ENCODE assay signal across 9 mouse cellular contexts in the genomic region with DNA sequence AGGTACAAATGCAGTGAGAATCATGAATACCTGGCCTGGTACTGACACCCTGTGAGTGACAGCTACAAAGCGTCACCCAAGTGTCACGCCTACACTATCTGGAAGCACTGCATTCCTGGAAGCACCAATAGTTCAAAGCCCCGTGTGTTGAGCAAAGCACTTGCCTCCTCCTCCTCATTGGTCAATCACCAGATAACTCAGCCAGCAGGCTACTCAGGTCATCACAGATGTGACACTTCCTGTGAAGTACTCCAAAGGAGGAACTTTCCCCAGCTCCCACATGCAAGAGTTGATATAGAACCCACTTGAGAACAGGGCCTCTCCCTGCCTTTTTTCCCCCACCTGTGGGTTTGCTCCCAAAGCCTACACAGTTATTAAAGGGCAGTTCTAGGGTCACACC. TPM values are rescaled to one million over a fixed set of nuclear protein-coding genes. Genes with fewer than 3 reads are reported as not detected.
A peak's percentile ranks its signal among the peaks of the same experiment; 100 is the strongest.
DNase-seq lines count a peak whose midpoint lies in the region; ATAC-seq and TF ChIP-seq lines count a peak whose summit lies in the region.
"Had no signal": no experiment of that assay in that cellular context is flagged by ENCODE, and none has a peak within 500 bp of the region (broad histone marks: within the 10 kb centered on the region; RNA-seq: fewer than 3 reads in every experiment).

No protein-coding gene starts in this region.

- H3K4me1 ChIP-seq in lung, postnatal 0 days (ENCODE audit: insufficient read depth, low read depth, low read length): peaks cover 8% of the 10 kb centered on the region; the same call in 1 of the 2 replicates
- peaks cover 9% of the 10 kb centered on the region for H3K4me1 ChIP-seq in lung, adult 2 months (ENCODE audit: control insufficient read depth, insufficient read depth, low read length)
- H3K4me1 ChIP-seq in hindbrain, embryonic 10.5 days (replicated peaks): peaks cover 29% of the 10 kb centered on the region
- H3K4me1 ChIP-seq in liver, postnatal 0 days (ENCODE audit: insufficient read depth): peaks cover 26% of the 10 kb centered on the region

- H3K4me2 ChIP-seq in lung, postnatal 0 days (replicated peaks; ENCODE audit: low read depth, low read length): peak overlapping the region; percentile 80; the same call in 1 of the 2 replicates
- H3K4me2 ChIP-seq in liver, postnatal 0 days (ENCODE audit: low read depth, low read length): peak overlapping the region; percentile 90

- H3K27ac ChIP-seq in lung, postnatal 0 days (ENCODE audit: low read length): 0 out of 2 replicates have a peak overlapping the region, but pooled peaks have one; percentile 0
- H3K27ac ChIP-seq in hindbrain, embryonic 10.5 days: peak overlapping the region; percentile 97; the same call in 1 of the 2 replicates
- peak overlapping the region; percentile 86 for H3K27ac ChIP-seq in liver, postnatal 0 days (ENCODE audit: low read depth)

- no peak for TF ChIP-seq POLR2A in lung, adult 2 months (IDR thresholded peaks at IDR 0.05; ENCODE audit: borderline replicate concordance, extremely low read depth, low read depth, low read length)

- no peak for ATAC-seq in lung, postnatal 0 days
- ATAC-seq in liver, postnatal 0 days: no peak
- ATAC-seq: inflammation-experienced regulatory T-cells, adult 6 months had no signal

- peak overlapping the region; percentile 87; the same call in 1 of the 2 replicates for H3K4me3 ChIP-seq in lung, postnatal 0 days (ENCODE audit: low read depth, low read length)
- no peak overlapping the region for H3K4me3 ChIP-seq in lung, adult 2 months (replicated peaks; ENCODE audit: extremely low read depth, low read depth, low read length)
- H3K4me3 ChIP-seq in hindbrain, embryonic 10.5 days: peak overlapping the region; percentile 100
- H3K4me3 ChIP-seq in liver, postnatal 0 days (ENCODE audit: low read depth, low read length): peak overlapping the region; percentile 93

- H3K27me3 ChIP-seq in lung, postnatal 0 days (replicated peaks; ENCODE audit: insufficient read depth, low read length): no peaks in the 10 kb centered on the region
- H3K27me3 ChIP-seq in hindbrain, embryonic 10.5 days (ENCODE audit: insufficient read depth, poor library complexity, severe bottlenecking): no peaks in the 10 kb centered on the region
- no peaks in the 10 kb centered on the region for H3K27me3 ChIP-seq in liver, postnatal 0 days (ENCODE audit: insufficient read depth, low read length)

- no peak for TF ChIP-seq CTCF in lung, postnatal 0 days (IDR thresholded peaks at IDR 0.05)
- no peak for TF ChIP-seq CTCF in lung, adult 2 months (IDR thresholded peaks at IDR 0.05; ENCODE audit: insufficient read depth, low read length)
- TF ChIP-seq CTCF in liver, postnatal 0 days (IDR thresholded peaks at IDR 0.05; ENCODE audit: low read depth): no peak

- no peak overlapping the region for H3K9ac ChIP-seq in lung, postnatal 0 days (replicated peaks; ENCODE audit: low read depth)
- H3K9ac ChIP-seq in liver, postnatal 0 days (replicated peaks): peak overlapping the region; percentile 93

- peaks cover 31% of the 10 kb centered on the region for H3K36me3 ChIP-seq in lung, postnatal 0 days (ENCODE audit: insufficient read depth, low read length)
- peaks cover 55% of the 10 kb centered on the region for H3K36me3 ChIP-seq in hindbrain, embryonic 10.5 days
- H3K36me3 ChIP-seq in liver, postnatal 0 days (replicated peaks; ENCODE audit: insufficient read depth, low read length): peaks cover 42% of the 10 kb centered on the region

- no peaks in the 10 kb centered on the region for H3K9me3 ChIP-seq in lung, postnatal 0 days (ENCODE audit: low read length)
- H3K9me3 ChIP-seq in hindbrain, embryonic 10.5 days: no peaks in the 10 kb centered on the region
- H3K9me3 ChIP-seq in liver, postnatal 0 days (ENCODE audit: low read length): no peaks in the 10 kb centered on the region

- WGBS in lung, postnatal 0 days: 49% methylated on average over 3 of the region's 3 CpGs
- 45% methylated on average over 3 of the region's 3 CpGs for WGBS in lung, adult 2 months
- 84% methylated on average over 3 of the region's 3 CpGs for WGBS in hindbrain, embryonic 10.5 days
- 26% methylated on average over 3 of the region's 3 CpGs for WGBS in liver, postnatal 0 days (ENCODE audit: insufficient replicate concordance)

- TF ChIP-seq EP300 in lung, postnatal 0 days (IDR thresholded peaks at IDR 0.05): no peak
- no peak for TF ChIP-seq EP300 in liver, postnatal 0 days (IDR thresholded peaks at IDR 0.05; ENCODE audit: low read depth)

- DNase-seq in lung, postnatal 0 days (ENCODE audit: low spot score): peak; percentile 31
- no peak for DNase-seq in lung, adult 2 months
- DNase-seq in hindbrain, embryonic 10.5 days (ENCODE audit: low spot score): no peak
- DNase-seq in liver, postnatal 0 days: peak; percentile 56
- no peak for DNase-seq in B cell, adult 2 months
- no peak for DNase-seq in ovary, postnatal 36 days (ENCODE audit: low spot score)
- no peak for DNase-seq in lung, postnatal 36 days

RNA-seq across cellular contexts. Expression of gene P4hb, which starts 1.9 kb away (rescaled TPM):
- polyA plus RNA-seq in lung, postnatal 0 days (2015; fragmentation: Nextera tagmentation; extraction: Ambion mirVana): 551 and 555 TPM in 2 replicates
- polyA plus RNA-seq in lung, adult 2 months (2012; rRNA removed): 192 and 254 TPM in 2 replicates
- polyA plus RNA-seq in hindbrain, embryonic 10.5 days (2016; fragmentation: Nextera tagmentation; extraction: Ambion mirVana): 519 and 570 TPM in 2 replicates
- 683 and 697 TPM in 2 replicates for polyA plus RNA-seq in liver, postnatal 0 days (2015; fragmentation: Nextera tagmentation; extraction: Ambion mirVana)

RNA-seq across cellular contexts. Expression of gene Arhgdia, which starts 10.3 kb away (rescaled TPM):
- polyA plus RNA-seq in lung, postnatal 0 days (2015; fragmentation: Nextera tagmentation; extraction: Ambion mirVana): 512 TPM in 2 replicates
- polyA plus RNA-seq in lung, adult 2 months (2012; rRNA removed): 890 and 923 TPM in 2 replicates
- 799 and 820 TPM in 2 replicates for polyA plus RNA-seq in hindbrain, embryonic 10.5 days (2016; fragmentation: Nextera tagmentation; extraction: Ambion mirVana)
- 148 and 156 TPM in 2 replicates for polyA plus RNA-seq in liver, postnatal 0 days (2015; fragmentation: Nextera tagmentation; extraction: Ambion mirVana)

RNA-seq across cellular contexts. Expression of gene Ppp1r27, which starts 20.2 kb away (rescaled TPM):
- not detected in 2 replicates for polyA plus RNA-seq in lung, postnatal 0 days (2015; fragmentation: Nextera tagmentation; extraction: Ambion mirVana)
- 3.3 TPM in 1 of 2 replicates, not detected in the other for polyA plus RNA-seq in lung, adult 2 months (2012; rRNA removed)
- polyA plus RNA-seq in hindbrain, embryonic 10.5 days (2016; fragmentation: Nextera tagmentation; extraction: Ambion mirVana): 0.27 TPM in 1 of 2 replicates, not detected in the other
- 0.19 and 1.5 TPM in 2 replicates for polyA plus RNA-seq in liver, postnatal 0 days (2015; fragmentation: Nextera tagmentation; extraction: Ambion mirVana)
- polyA plus RNA-seq: inflammation-experienced regulatory T-cells, adult 6 months; spleen, adult 2 months had no signal

RNA-seq across cellular contexts. Expression of gene Mcrip1, which starts 21.6 kb away (rescaled TPM):
- polyA plus RNA-seq in lung, postnatal 0 days (2015; fragmentation: Nextera tagmentation; extraction: Ambion mirVana): 209 and 215 TPM in 2 replicates
- polyA plus RNA-seq in lung, adult 2 months (2012; rRNA removed): 133 and 168 TPM in 2 replicates
- polyA plus RNA-seq in hindbrain, embryonic 10.5 days (2016; fragmentation: Nextera tagmentation; extraction: Ambion mirVana): 219 and 261 TPM in 2 replicates
- polyA plus RNA-seq in liver, postnatal 0 days (2015; fragmentation: Nextera tagmentation; extraction: Ambion mirVana): 59.2 and 61.0 TPM in 2 replicates

RNA-seq across cellular contexts. Expression of gene Alyref, which starts 27.0 kb away (rescaled TPM):
- polyA plus RNA-seq in lung, postnatal 0 days (2015; fragmentation: Nextera tagmentation; extraction: Ambion mirVana): 149 and 150 TPM in 2 replicates
- polyA plus RNA-seq in lung, adult 2 months (2012; rRNA removed): 26.1 and 29.1 TPM in 2 replicates
- polyA plus RNA-seq in hindbrain, embryonic 10.5 days (2016; fragmentation: Nextera tagmentation; extraction: Ambion mirVana): 607 and 643 TPM in 2 replicates
- 162 and 168 TPM in 2 replicates for polyA plus RNA-seq in liver, postnatal 0 days (2015; fragmentation: Nextera tagmentation; extraction: Ambion mirVana)

Comparison
In these comparisons a context has a peak if more than half of its experiments do, and no peak if none do; other contexts are left out.
1. DNase-seq: peak in lung, postnatal 0 days (single experiment) and liver, postnatal 0 days (single experiment); none in lung, adult 2 months (single experiment), hindbrain, embryonic 10.5 days (single experiment), B cell, adult 2 months (0 of 2), ovary, postnatal 36 days (single experiment) and lung, postnatal 36 days (single experiment).
2. H3K27ac ChIP-seq: peak in every context shown above with its lines; median percentile 97 in hindbrain, embryonic 10.5 days; 86 in liver, postnatal 0 days; 0 in lung, postnatal 0 days.